Mouse (Mus musculus): Measurements from ENCODE around the gene Fes. TPM values are rescaled to one million over a fixed set of nuclear protein-coding genes. Genes with fewer than 3 reads are reported as not detected.

Fes gene
- polyA plus RNA-seq, 1 experiment: 53.1 TPM

GRCm38 (mm10) chr7:80407712-80408111 is 20.0 kb upstream of the Fes start:
- Histone ChIP-seq H3K9me3 (no peaks in the 10 kb centered on the region), H3K4me3 (replicated peaks) (no peak overlapping the region), H3K27me3 (replicated peaks) (peaks cover 49% of the 10 kb centered on the region), H3K4me1 (peaks cover 69% of the 10 kb centered on the region), H3K36me3 (replicated peaks; ENCODE audit: low read length) (no peaks in the 10 kb centered on the region)
- TF ChIP-seq GATA1 (IDR thresholded peaks at IDR 0.05; ENCODE audit: borderline replicate concordance, low read length) (no peak), FLI1 (IDR thresholded peaks at IDR 0.05; ENCODE audit: low read length) (no peak)

GRCm38 (mm10) chr7:80406186-80406585 is 18.4 kb upstream of the Fes start:
- no peaks in the 10 kb centered on the region for H3K9me3 ChIP-seq
- H3K27me3 ChIP-seq (replicated peaks): peaks cover 47% of the 10 kb centered on the region
- no peaks in the 10 kb centered on the region for H3K36me3 ChIP-seq (replicated peaks; ENCODE audit: low read length)
- H3K4me3 ChIP-seq (replicated peaks): no peak overlapping the region
- H3K4me1 ChIP-seq: peaks cover 65% of the 10 kb centered on the region
- TF ChIP-seq GATA1 (IDR thresholded peaks at IDR 0.05; ENCODE audit: borderline replicate concordance, low read length): no peak
- TF ChIP-seq FLI1 (IDR thresholded peaks at IDR 0.05; ENCODE audit: low read length): no peak

- Histone ChIP-seq H3K36me3 (replicated peaks; ENCODE audit: low read length) (peaks cover 4% of the 10 kb centered on the region), H3K4me1 (peaks cover 66% of the 10 kb centered on the region), H3K4me3 (replicated peaks) (peak within 1 kb of the TSS; percentile 98), H3K27me3 (replicated peaks) (peaks cover 41% of the 10 kb centered on the region), H3K9me3 (no peaks in the 10 kb centered on the region)
- no peak for TF ChIP-seq FLI1 (IDR thresholded peaks at IDR 0.05; ENCODE audit: low read length)
These were observed 17.5 kb upstream of the Fes start, which contains the start of gene Furin for GRCm38 (mm10) chr7:80405188-80405695. Gene Furin, minus strand, starts transcription at chr7:80405436.

GRCm38 (mm10) chr7:80404101-80404894 is 16.6 kb upstream of the Fes start:
- Histone ChIP-seq H3K4me3 (replicated peaks) (peak overlapping the region; percentile 98), H3K27me3 (replicated peaks) (peaks cover 37% of the 10 kb centered on the region), H3K9me3 (no peaks in the 10 kb centered on the region), H3K36me3 (replicated peaks; ENCODE audit: low read length) (peaks cover 12% of the 10 kb centered on the region), H3K4me1 (peaks cover 73% of the 10 kb centered on the region)
- no peak for TF ChIP-seq FLI1 (IDR thresholded peaks at IDR 0.05; ENCODE audit: low read length)
- no peak for TF ChIP-seq GATA1 (IDR thresholded peaks at IDR 0.05; ENCODE audit: borderline replicate concordance, low read length)

- Histone ChIP-seq H3K4me1 (peaks cover 80% of the 10 kb centered on the region), H3K27me3 (replicated peaks) (peaks cover 32% of the 10 kb centered on the region), H3K36me3 (replicated peaks; ENCODE audit: low read length) (peaks cover 19% of the 10 kb centered on the region), H3K4me3 (replicated peaks) (peak overlapping the region; percentile 98), H3K9me3 (no peaks in the 10 kb centered on the region)
- TF ChIP-seq GATA1 (IDR thresholded peaks at IDR 0.05; ENCODE audit: borderline replicate concordance, low read length): no peak
- no peak for TF ChIP-seq FLI1 (IDR thresholded peaks at IDR 0.05; ENCODE audit: low read length)
These were observed 15.8 kb upstream of the Fes start for GRCm38 (mm10) chr7:80403551-80403950.

- peaks cover 82% of the 10 kb centered on the region for H3K4me1 ChIP-seq
- H3K4me3 ChIP-seq (replicated peaks): peak overlapping the region; percentile 98
- no peak for TF ChIP-seq GATA1 (IDR thresholded peaks at IDR 0.05; ENCODE audit: borderline replicate concordance, low read length)
- no peak for TF ChIP-seq FLI1 (IDR thresholded peaks at IDR 0.05; ENCODE audit: low read length)
- no peaks in the 10 kb centered on the region for H3K9me3 ChIP-seq
- peaks cover 27% of the 10 kb centered on the region for H3K36me3 ChIP-seq (replicated peaks; ENCODE audit: low read length)
- peaks cover 25% of the 10 kb centered on the region for H3K27me3 ChIP-seq (replicated peaks)
These were observed 15.0 kb upstream of the Fes start for GRCm38 (mm10) chr7:80402651-80403321.

GRCm38 (mm10) chr7:80401860-80402641 is 14.3 kb upstream of the Fes start:
- no peak for TF ChIP-seq GATA1 (IDR thresholded peaks at IDR 0.05; ENCODE audit: borderline replicate concordance, low read length)
- H3K27me3 ChIP-seq (replicated peaks): peaks cover 18% of the 10 kb centered on the region
- peaks cover 34% of the 10 kb centered on the region for H3K36me3 ChIP-seq (replicated peaks; ENCODE audit: low read length)
- no peaks in the 10 kb centered on the region for H3K9me3 ChIP-seq
- H3K4me1 ChIP-seq: peaks cover 82% of the 10 kb centered on the region
- H3K4me3 ChIP-seq (replicated peaks): peak overlapping the region; percentile 98

GRCm38 (mm10) chr7:80401041-80401859 is 13.5 kb upstream of the Fes start:
- Histone ChIP-seq H3K27me3 (replicated peaks) (peaks cover 12% of the 10 kb centered on the region), H3K4me1 (peaks cover 82% of the 10 kb centered on the region), H3K4me3 (replicated peaks) (peak overlapping the region; percentile 98), H3K9me3 (no peaks in the 10 kb centered on the region), H3K36me3 (replicated peaks; ENCODE audit: low read length) (peaks cover 42% of the 10 kb centered on the region)
- no peak for TF ChIP-seq GATA1 (IDR thresholded peaks at IDR 0.05; ENCODE audit: borderline replicate concordance, low read length)
- TF ChIP-seq FLI1 (IDR thresholded peaks at IDR 0.05; ENCODE audit: low read length): no peak

- H3K36me3 ChIP-seq (replicated peaks; ENCODE audit: low read length): peaks cover 47% of the 10 kb centered on the region
- H3K4me3 ChIP-seq (replicated peaks): peak overlapping the region; percentile 98
- H3K27me3 ChIP-seq (replicated peaks): peaks cover 5% of the 10 kb centered on the region
- H3K9me3 ChIP-seq: no peaks in the 10 kb centered on the region
- peaks cover 80% of the 10 kb centered on the region for H3K4me1 ChIP-seq
- TF ChIP-seq GATA1 (IDR thresholded peaks at IDR 0.05; ENCODE audit: borderline replicate concordance, low read length): no peak
- no peak for TF ChIP-seq FLI1 (IDR thresholded peaks at IDR 0.05; ENCODE audit: low read length)
These were observed 12.8 kb upstream of the Fes start for GRCm38 (mm10) chr7:80400571-80400970.

Measured in megakaryocyte, embryonic 14.5 days (primary cell).